Mouse (Mus musculus) mature B cell (primary cell): ENCODE data around the gene Ankrd23.

Experiments used
- in situ Hi-C: fragments of 300-500 bp; cut with MboI; formaldehyde crosslinking; loops from 2 replicates; pipeline ENCODE4 v1.14.3; 2019

Ankrd23 gene

GRCm38 (mm10) chr1:36522210-36522609, 14.5 kb downstream of the Ankrd23 start:
- in situ Hi-C loops = no loop called here

DNA sequence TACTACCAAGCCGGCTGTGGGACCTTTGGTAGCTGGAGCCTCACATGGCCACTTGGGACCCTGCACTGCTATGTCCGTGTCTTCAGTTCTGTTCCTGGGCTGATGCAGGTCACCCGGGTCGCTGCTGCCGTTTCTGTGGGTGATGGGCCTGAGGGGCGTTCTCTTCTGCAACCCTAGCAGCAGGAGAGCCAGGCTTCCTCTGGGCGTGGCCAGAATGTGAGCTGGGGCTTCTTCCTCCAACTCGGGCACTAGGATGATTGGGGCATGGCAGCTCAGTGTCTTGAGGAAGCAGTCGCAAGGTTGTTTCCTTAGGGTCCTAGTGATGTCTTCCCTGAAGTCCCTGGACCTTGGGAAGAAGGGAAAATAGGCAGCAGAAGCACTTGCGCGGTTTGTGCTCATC, 17.1 kb downstream of the Ankrd23 start:
- in situ Hi-C loops = no loop called here

GRCm38 (mm10) chr1:36518259-36518658, 18.4 kb downstream of the Ankrd23 start:
- in situ Hi-C loops = no loop called here

GRCm38 (mm10) chr1:36513718-36514117, 23.0 kb downstream of the Ankrd23 start:
- in situ Hi-C loops = no loop called here

- in situ Hi-C loops = no loop called here
Measured at GRCm38 (mm10) chr1:36513310-36513709, 23.4 kb downstream of the Ankrd23 start.

GRCm38 (mm10) chr1:36512966-36513280, 23.8 kb downstream of the Ankrd23 start:
- in situ Hi-C loops = no loop called here

DNA sequence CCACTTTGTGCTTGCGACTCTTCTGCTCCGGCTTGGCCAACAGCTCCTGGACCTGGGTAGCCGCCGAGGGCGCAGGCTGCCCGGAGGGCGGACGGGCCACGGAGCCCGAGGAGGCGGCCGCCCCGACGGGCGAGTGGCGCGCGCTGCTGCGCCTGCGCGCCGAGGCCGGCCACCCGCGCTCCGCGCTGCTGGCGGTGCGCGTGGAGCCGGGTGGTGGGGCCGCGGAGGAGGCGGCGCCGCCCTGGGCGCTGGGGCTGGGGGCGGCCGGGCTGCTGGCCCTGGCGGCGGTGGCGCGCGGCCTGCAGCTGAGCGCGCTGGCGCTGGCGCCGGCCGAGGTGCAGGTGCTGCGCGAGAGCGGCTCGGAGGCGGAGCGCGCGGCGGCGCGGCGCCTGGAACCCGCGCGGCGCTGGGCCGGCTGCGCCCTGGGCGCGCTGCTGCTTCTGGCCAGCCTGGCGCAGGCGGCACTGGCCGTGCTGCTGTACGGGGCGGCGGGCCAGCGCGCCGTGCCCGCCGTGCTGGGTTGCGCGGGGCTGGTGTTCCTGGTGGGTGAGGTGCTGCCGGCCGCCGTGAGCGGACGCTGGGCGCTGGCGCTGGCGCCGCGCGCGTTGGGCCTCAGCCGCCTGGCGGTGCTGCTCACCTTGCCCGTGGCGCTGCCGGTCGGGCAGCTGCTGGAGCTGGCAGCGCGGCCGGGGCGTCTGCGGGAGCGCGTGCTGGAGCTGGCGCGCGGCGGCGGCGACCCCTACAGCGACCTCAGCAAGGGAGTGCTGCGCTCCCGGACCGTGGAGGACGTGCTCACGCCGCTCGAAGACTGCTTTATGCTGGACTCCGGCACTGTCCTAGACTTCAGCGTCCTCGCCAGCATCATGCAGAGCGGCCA, 24.4 kb downstream of the Ankrd23 start:
- in situ Hi-C loops = no loop called here

DNA sequence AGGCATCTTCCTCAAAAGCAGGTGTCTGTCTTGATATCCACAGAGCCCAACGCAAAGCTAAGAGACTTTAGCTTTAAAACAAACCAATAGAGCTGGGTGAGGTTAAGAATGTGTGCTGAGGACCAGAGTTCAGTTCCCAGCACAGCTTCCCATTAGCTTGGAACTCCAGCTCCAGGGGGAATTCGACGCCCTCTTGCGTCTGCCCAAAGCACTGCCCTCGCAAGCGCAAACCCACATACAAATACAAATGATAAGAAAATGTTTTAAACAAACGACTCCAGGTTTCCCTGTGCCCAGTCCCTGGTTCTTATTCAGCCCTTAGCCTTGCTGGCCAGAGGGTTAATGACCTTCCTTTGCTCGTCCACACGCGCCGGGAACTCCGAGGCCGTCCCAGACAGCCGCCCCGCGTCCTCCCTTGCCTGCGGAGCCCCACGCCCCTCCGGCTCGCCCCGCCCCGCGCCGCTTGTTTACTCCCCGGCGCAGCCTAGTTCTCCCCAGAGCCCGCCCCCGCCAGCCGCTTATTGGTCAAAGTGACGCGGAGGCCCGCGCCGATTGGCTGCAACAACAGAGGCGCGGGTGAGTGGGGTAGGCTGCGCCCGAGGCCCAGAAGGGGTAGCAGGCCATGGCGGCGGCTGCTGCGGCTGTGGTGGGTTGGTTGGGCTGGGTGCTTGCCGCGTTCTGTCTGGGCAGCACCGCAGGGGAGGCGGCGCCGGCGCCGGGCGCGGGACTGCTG, 25.2 kb downstream of the Ankrd23 start, which contains the start of gene Cnnm3:
Cnnm3 (plus strand) TSS at position 579 of the 733 bp plus-strand sequence.
- in situ Hi-C loops = no loop called here

GRCm38 (mm10) chr1:36508238-36508637, 28.4 kb downstream of the Ankrd23 start:
- in situ Hi-C loops = no loop called here

DNA sequence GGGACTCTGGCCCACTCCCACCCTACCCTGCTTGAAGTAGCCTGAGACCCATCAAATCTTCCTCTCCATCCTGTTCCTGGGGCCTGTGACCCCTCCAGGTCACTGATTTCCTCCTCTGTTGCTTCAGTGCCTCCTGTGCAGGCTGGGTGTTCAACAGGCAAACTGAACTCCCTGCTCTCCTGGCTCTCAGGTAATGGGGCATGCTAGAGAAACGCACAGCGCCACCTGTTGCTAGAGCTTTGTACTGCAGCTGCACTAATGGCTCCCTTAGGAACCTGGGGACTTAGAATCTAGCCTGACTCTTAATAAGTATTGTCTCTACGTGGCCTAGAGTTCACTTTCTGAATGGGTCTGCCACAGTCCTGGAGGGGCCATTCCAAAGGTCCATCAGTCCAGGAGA, 35.4 kb downstream of the Ankrd23 start:
- in situ Hi-C loops = no loop called here

- in situ Hi-C loops = no loop called here
Measured at GRCm38 (mm10) chr1:36497312-36497711, 39.4 kb downstream of the Ankrd23 start.

- in situ Hi-C loops = no loop called here
Measured at GRCm38 (mm10) chr1:36496719-36497118, 40.0 kb downstream of the Ankrd23 start.

- in situ Hi-C loops = no loop called here
Measured at GRCm38 (mm10) chr1:36493299-36493698, 43.4 kb downstream of the Ankrd23 start.

- in situ Hi-C loops = no loop called here
Measured at GRCm38 (mm10) chr1:36492416-36493139, 44.1 kb downstream of the Ankrd23 start.

GRCm38 (mm10) chr1:36489661-36490060, 47.0 kb downstream of the Ankrd23 start:
- in situ Hi-C loops = no loop called here

DNA sequence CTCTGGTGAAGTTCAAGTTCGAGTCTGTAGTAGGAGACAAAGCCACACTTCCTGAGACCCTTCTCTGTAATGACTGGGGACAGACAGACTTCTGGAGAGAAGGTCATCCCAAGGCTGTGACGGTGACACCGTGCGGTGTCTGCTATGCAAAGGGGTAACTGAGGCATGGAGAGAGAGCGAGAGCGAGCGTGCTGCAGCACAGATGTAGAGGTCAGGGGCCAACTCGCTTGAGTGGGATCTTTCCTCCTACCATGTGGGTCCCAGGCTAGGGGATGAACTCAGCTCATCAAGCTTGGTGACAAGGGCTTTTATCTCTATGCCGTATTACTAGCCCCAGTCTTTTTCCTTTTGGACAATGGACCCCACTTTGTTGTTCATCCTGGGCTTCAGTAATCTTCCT, 49.6 kb downstream of the Ankrd23 start:
- in situ Hi-C loops = no loop called here

- in situ Hi-C loops = no loop called here
Measured at GRCm38 (mm10) chr1:36485080-36485479, 51.6 kb downstream of the Ankrd23 start.

DNA sequence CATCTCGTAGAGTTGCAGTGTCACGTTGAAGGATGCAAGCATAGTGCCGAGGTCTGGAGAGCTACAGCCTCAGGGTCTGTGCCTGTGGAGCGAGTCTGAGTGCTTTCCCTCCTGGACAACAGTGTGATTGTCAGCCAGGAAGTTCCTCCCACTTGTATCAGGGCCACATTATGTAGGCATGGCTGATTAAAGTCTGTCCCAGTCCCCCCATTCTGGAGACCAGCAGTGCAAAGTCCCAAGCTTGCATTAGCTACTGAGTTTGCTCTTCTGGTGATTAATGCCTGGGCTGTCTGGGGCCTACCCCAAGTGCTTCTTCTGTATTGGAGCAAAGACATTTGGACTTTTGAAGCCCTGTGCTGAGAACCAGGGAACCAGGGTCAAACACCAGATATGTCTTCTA, 52.9 kb downstream of the Ankrd23 start:
- in situ Hi-C loops = no loop called here
